Mouse (Mus musculus): ENCODE results near the gene Vkorc1l1. TPM values are rescaled to one million over a fixed set of nuclear protein-coding genes. Genes with fewer than 3 reads are reported as not detected.

The Vkorc1l1 gene
- polyA plus RNA-seq, 1 experiment from 2014 or later, result 20.2 TPM

- Histone ChIP-seq H3K4me3 (ENCODE audit: low read depth, low read length) (no peak overlapping the region), H3K27ac (ENCODE audit: low read depth) (no peak overlapping the region), H3K27me3 (replicated peaks; ENCODE audit: control insufficient read depth, insufficient read depth, low read length) (no peaks in the 10 kb centered on the region), H3K9ac (ENCODE audit: low read length) (no peak overlapping the region), H3K4me2 (ENCODE audit: low read length) (no peak overlapping the region), H3K36me3 (ENCODE audit: control insufficient read depth, insufficient read depth, low read length) (0 out of 2 replicates have a peak, but pooled peaks cover 2% of the 10 kb centered on the region), H3K4me1 (replicated peaks; ENCODE audit: control insufficient read depth, insufficient read depth, low read length) (peaks cover 6% of the 10 kb centered on the region; the same call in 1 of the 2 replicates), H3K9me3 (ENCODE audit: control insufficient read depth, low read length) (no peaks in the 10 kb centered on the region)
- DNase-seq (ENCODE audit: low spot score) (no peak), ATAC-seq (replicated peaks; ENCODE audit: low FRiP score, low TSS enrichment, low read depth) (no peak)
- 59% methylated on average over 5 of the region's 5 CpGs for WGBS
These were observed 79.7 kb downstream of the Vkorc1l1 start for GRCm38 (mm10) chr5:130021361-130021966.

GRCm38 (mm10) chr5:130022366-130022765 lies 80.6 kb downstream of the Vkorc1l1 start:
- 0 out of 2 replicates have a peak, but pooled peaks cover 2% of the 10 kb centered on the region for H3K36me3 ChIP-seq (ENCODE audit: control insufficient read depth, insufficient read depth, low read length)
- H3K4me3 ChIP-seq (ENCODE audit: low read depth, low read length), result no peak overlapping the region
- H3K27me3 ChIP-seq (replicated peaks; ENCODE audit: control insufficient read depth, insufficient read depth, low read length), result no peaks in the 10 kb centered on the region
- H3K4me2 ChIP-seq (ENCODE audit: low read length), result no peak overlapping the region
- H3K27ac ChIP-seq (ENCODE audit: low read depth), result no peak overlapping the region
- no peak overlapping the region for H3K9ac ChIP-seq (ENCODE audit: low read length)
- DNase-seq (ENCODE audit: low spot score) (no peak), ATAC-seq (replicated peaks; ENCODE audit: low FRiP score, low TSS enrichment, low read depth) (no peak)
- no peaks in the 10 kb centered on the region for H3K9me3 ChIP-seq (ENCODE audit: control insufficient read depth, low read length)
- 50% methylated on average over 7 of the region's 7 CpGs for whole genome bisulfite sequencing
- H3K4me1 ChIP-seq (replicated peaks; ENCODE audit: control insufficient read depth, insufficient read depth, low read length), result peaks cover 6% of the 10 kb centered on the region; the same call in 1 of the 2 replicates

GRCm38 (mm10) chr5:130023067-130023766 lies 81.4 kb downstream of the Vkorc1l1 start:
- ATAC-seq (replicated peaks; ENCODE audit: low FRiP score, low TSS enrichment, low read depth) (no peak), DNase-seq (ENCODE audit: low spot score) (peak; percentile 56)
- peaks cover 6% of the 10 kb centered on the region; the same call in 1 of the 2 replicates for H3K4me1 ChIP-seq (replicated peaks; ENCODE audit: control insufficient read depth, insufficient read depth, low read length)
- no peak overlapping the region for H3K9ac ChIP-seq (ENCODE audit: low read length)
- H3K4me2 ChIP-seq (ENCODE audit: low read length), result peak overlapping the region; percentile 74
- no peaks in the 10 kb centered on the region for H3K9me3 ChIP-seq (ENCODE audit: control insufficient read depth, low read length)
- H3K27ac ChIP-seq (ENCODE audit: low read depth), result no peak overlapping the region
- WGBS, result 42% methylated on average over 12 of the region's 12 CpGs
- 0 out of 2 replicates have a peak, but pooled peaks cover 1% of the 10 kb centered on the region for H3K36me3 ChIP-seq (ENCODE audit: control insufficient read depth, insufficient read depth, low read length)
- no peaks in the 10 kb centered on the region for H3K27me3 ChIP-seq (replicated peaks; ENCODE audit: control insufficient read depth, insufficient read depth, low read length)
- H3K4me3 ChIP-seq (ENCODE audit: low read depth, low read length), result peak overlapping the region; percentile 53

GRCm38 (mm10) chr5:130023767-130024539 lies 82.2 kb downstream of the Vkorc1l1 start:
- peak overlapping the region; percentile 74 for H3K4me2 ChIP-seq (ENCODE audit: low read length)
- no peaks in the 10 kb centered on the region for H3K9me3 ChIP-seq (ENCODE audit: control insufficient read depth, low read length)
- peaks cover 6% of the 10 kb centered on the region; the same call in 1 of the 2 replicates for H3K4me1 ChIP-seq (replicated peaks; ENCODE audit: control insufficient read depth, insufficient read depth, low read length)
- under 1% methylated on average over 32 of the region's 32 CpGs for WGBS
- H3K9ac ChIP-seq (ENCODE audit: low read length), result peak overlapping the region; percentile 39
- DNase-seq (ENCODE audit: low spot score), result peak; percentile 95
- H3K27ac ChIP-seq (ENCODE audit: low read depth), result peak overlapping the region; percentile 58
- H3K27me3 ChIP-seq (replicated peaks; ENCODE audit: control insufficient read depth, insufficient read depth, low read length), result no peaks in the 10 kb centered on the region
- ATAC-seq (replicated peaks; ENCODE audit: low FRiP score, low TSS enrichment, low read depth), result peak; percentile 90
- H3K36me3 ChIP-seq (ENCODE audit: control insufficient read depth, insufficient read depth, low read length), result no peaks in the 10 kb centered on the region
- H3K4me3 ChIP-seq (ENCODE audit: low read depth, low read length), result peak overlapping the region; percentile 53

GRCm38 (mm10) chr5:130027134-130027533 lies 85.4 kb downstream of the Vkorc1l1 start:
- Histone ChIP-seq H3K9me3 (ENCODE audit: control insufficient read depth, low read length) (no peaks in the 10 kb centered on the region), H3K27me3 (replicated peaks; ENCODE audit: control insufficient read depth, insufficient read depth, low read length) (no peaks in the 10 kb centered on the region), H3K36me3 (ENCODE audit: control insufficient read depth, insufficient read depth, low read length) (no peaks in the 10 kb centered on the region), H3K9ac (ENCODE audit: low read length) (no peak overlapping the region), H3K4me3 (ENCODE audit: low read depth, low read length) (no peak overlapping the region), H3K27ac (ENCODE audit: low read depth) (no peak overlapping the region), H3K4me1 (replicated peaks; ENCODE audit: control insufficient read depth, insufficient read depth, low read length) (peaks cover 2% of the 10 kb centered on the region; the same call in 1 of the 2 replicates), H3K4me2 (ENCODE audit: low read length) (no peak overlapping the region)
- DNase-seq (ENCODE audit: low spot score) (no peak), ATAC-seq (replicated peaks; ENCODE audit: low FRiP score, low TSS enrichment, low read depth) (no peak)
- WGBS, result 63% methylated on average over 5 of the region's 5 CpGs

- no peak overlapping the region for H3K4me2 ChIP-seq (ENCODE audit: low read length)
- H3K9me3 ChIP-seq (ENCODE audit: control insufficient read depth, low read length), result no peaks in the 10 kb centered on the region
- no peak overlapping the region for H3K4me3 ChIP-seq (ENCODE audit: low read depth, low read length)
- DNase-seq (ENCODE audit: low spot score), result no peak
- ATAC-seq (replicated peaks; ENCODE audit: low FRiP score, low TSS enrichment, low read depth), result no peak
- H3K36me3 ChIP-seq (ENCODE audit: control insufficient read depth, insufficient read depth, low read length), result no peaks in the 10 kb centered on the region
- WGBS, result 76% methylated on average over 7 of the region's 7 CpGs
- H3K27ac ChIP-seq (ENCODE audit: low read depth), result no peak overlapping the region
- H3K27me3 ChIP-seq (replicated peaks; ENCODE audit: control insufficient read depth, insufficient read depth, low read length), result no peaks in the 10 kb centered on the region
- H3K4me1 ChIP-seq (replicated peaks; ENCODE audit: control insufficient read depth, insufficient read depth, low read length), result peaks cover 2% of the 10 kb centered on the region; the same call in 1 of the 2 replicates
- H3K9ac ChIP-seq (ENCODE audit: low read length), result no peak overlapping the region
These were observed 85.9 kb downstream of the Vkorc1l1 start for GRCm38 (mm10) chr5:130027696-130028095.

GRCm38 (mm10) chr5:130029142-130029897 lies 87.5 kb downstream of the Vkorc1l1 start, which contains the start of the genes Asl and Crcp:
TSS of gene Asl (minus strand) at chr5:130029247.
TSS of gene Crcp (plus strand) at chr5:130029290.
- H3K9me3 ChIP-seq (ENCODE audit: control insufficient read depth, low read length), result no peaks in the 10 kb centered on the region
- peak within 1 kb of the TSS; percentile 86 for H3K27ac ChIP-seq (ENCODE audit: low read depth)
- peak within 1 kb of the TSS; percentile 61 for H3K9ac ChIP-seq (ENCODE audit: low read length)
- ATAC-seq (replicated peaks; ENCODE audit: low FRiP score, low TSS enrichment, low read depth) (peak; percentile 85), DNase-seq (ENCODE audit: low spot score) (peak; percentile 91)
- no peaks in the 10 kb centered on the region for H3K27me3 ChIP-seq (replicated peaks; ENCODE audit: control insufficient read depth, insufficient read depth, low read length)
- peak within 1 kb of the TSS; percentile 90 for H3K4me2 ChIP-seq (ENCODE audit: low read length)
- no peaks in the 10 kb centered on the region; the same call in 1 of the 2 replicates for H3K4me1 ChIP-seq (replicated peaks; ENCODE audit: control insufficient read depth, insufficient read depth, low read length)
- no peaks in the 10 kb centered on the region for H3K36me3 ChIP-seq (ENCODE audit: control insufficient read depth, insufficient read depth, low read length)
- peak within 1 kb of the TSS; percentile 62 for H3K4me3 ChIP-seq (ENCODE audit: low read depth, low read length)
- 2% methylated on average over 51 of the region's 51 CpGs for WGBS

All from intestine, embryonic 14.5 days (tissue).